Mouse (Mus musculus) cerebellum, adult 11 months (tissue): Measurements from ENCODE around the gene Snapc4.

Experiments
- DNase-seq: peaks from one replicate; pipeline ENCODE4 v3.0.0; 2022

Snapc4 gene

GRCm38 (mm10) chr2:26338302-26339203 lies 41.9 kb downstream of the Snapc4 start:
- peak; percentile 73 for DNase-seq

- no peak for DNase-seq
Measured at GRCm38 (mm10) chr2:26330702-26331101, 49.8 kb downstream of the Snapc4 start.

GRCm38 (mm10) chr2:26330056-26330468 lies 50.4 kb downstream of the Snapc4 start:
- no peak for DNase-seq

- DNase-seq: no peak
Measured at GRCm38 (mm10) chr2:26329402-26329801, 51.1 kb downstream of the Snapc4 start.

GRCm38 (mm10) chr2:26327852-26328251 lies 52.6 kb downstream of the Snapc4 start:
- no peak for DNase-seq

- DNase-seq: no peak
Measured at GRCm38 (mm10) chr2:26325386-26326181, 54.9 kb downstream of the Snapc4 start.

GRCm38 (mm10) chr2:26324917-26325316 lies 55.5 kb downstream of the Snapc4 start:
- DNase-seq: no peak

GRCm38 (mm10) chr2:26323589-26324325 lies 56.7 kb downstream of the Snapc4 start:
- no peak for DNase-seq

- DNase-seq: peak; percentile 54
Measured at GRCm38 (mm10) chr2:26320245-26321185, 59.9 kb downstream of the Snapc4 start.

- no peak for DNase-seq
Measured at GRCm38 (mm10) chr2:26319519-26320244, 60.8 kb downstream of the Snapc4 start.

GRCm38 (mm10) chr2:26319109-26319508 lies 61.3 kb downstream of the Snapc4 start:
- DNase-seq: no peak

GRCm38 (mm10) chr2:26317991-26318672 lies 62.3 kb downstream of the Snapc4 start:
- DNase-seq: no peak

- DNase-seq: no peak
Measured at GRCm38 (mm10) chr2:26317371-26317770, 63.1 kb downstream of the Snapc4 start.

GRCm38 (mm10) chr2:26316576-26317246 lies 63.7 kb downstream of the Snapc4 start:
- DNase-seq: no peak

GRCm38 (mm10) chr2:26315925-26316311 lies 64.5 kb downstream of the Snapc4 start:
- peak; percentile 82 for DNase-seq

GRCm38 (mm10) chr2:26315072-26315924 lies 65.2 kb downstream of the Snapc4 start, which contains the start of gene Gpsm1:
Gpsm1 (plus strand) TSS chr2:26315515.
- DNase-seq: peak; percentile 81

GRCm38 (mm10) chr2:26314281-26315071 lies 66.0 kb downstream of the Snapc4 start:
- peak; percentile 86 for DNase-seq

GRCm38 (mm10) chr2:26313394-26313793 lies 67.1 kb downstream of the Snapc4 start:
- no peak for DNase-seq
